Mouse (Mus musculus) CD8-positive naive resting alpha-beta T cell, adult 57 days (primary cell): ENCODE measurements around the gene Gm13287. TPM values are rescaled to one million over a fixed set of nuclear protein-coding genes. Genes with fewer than 3 reads are reported as not detected.

Experiments
- total RNA-seq: library from RNA; stranded (reverse); gene quantifications from one replicate; pipeline ENCODE4 v1.2.4, GENCODE M21; 2023

Gm13287 gene
- total RNA-seq, 1 experiment from 2014 or later = not detected

Other genes starting within 250 kb of the Gm13287 start
- not detected for gene Ifna15, start 245.0 kb upstream of the Gm13287 start, total RNA-seq
- not detected for gene Ifna14, start 231.5 kb upstream of the Gm13287 start, total RNA-seq
- gene Ifna9, start 210.9 kb upstream of the Gm13287 start, total RNA-seq = not detected
- not detected for gene Ifna12, start 199.9 kb upstream of the Gm13287 start, total RNA-seq
- not detected for gene C87499, start 168.8 kb upstream of the Gm13287 start, total RNA-seq
- not detected for gene Ifna13, start 158.8 kb upstream of the Gm13287 start, total RNA-seq
- gene Ifna16, start 126.3 kb upstream of the Gm13287 start, total RNA-seq = not detected
- gene Ifna2, start 119.3 kb upstream of the Gm13287 start, total RNA-seq = not detected
- not detected for gene Ifnab, start 111.9 kb upstream of the Gm13287 start, total RNA-seq
- 1.4 TPM for gene Gm26566, start 81.4 kb upstream of the Gm13287 start, total RNA-seq
- gene Klhl9, start 80.8 kb upstream of the Gm13287 start, total RNA-seq = 38.7 TPM
- gene Gm13271, start 48.4 kb upstream of the Gm13287 start, total RNA-seq = not detected
- not detected for gene Gm13283, start 43.1 kb upstream of the Gm13287 start, total RNA-seq
- gene Gm13290, start 29.4 kb upstream of the Gm13287 start, total RNA-seq = not detected
- not detected for gene Gm13289, start 26.3 kb upstream of the Gm13287 start, total RNA-seq
- not detected for gene Gm13272, start 23.4 kb upstream of the Gm13287 start, total RNA-seq
- gene Ifnz, start 21.1 kb upstream of the Gm13287 start, total RNA-seq = not detected
- gene Gm13276, start 17.5 kb upstream of the Gm13287 start, total RNA-seq = not detected
- not detected for gene Gm13277, start 14.6 kb upstream of the Gm13287 start, total RNA-seq
- not detected for gene Gm13278, start 11.7 kb upstream of the Gm13287 start, total RNA-seq
- gene Gm13275, start 8.8 kb upstream of the Gm13287 start, total RNA-seq = not detected
- gene Gm13279, start 5.9 kb upstream of the Gm13287 start, total RNA-seq = not detected
- gene Gm13285, start 3.6 kb upstream of the Gm13287 start, total RNA-seq = not detected
- not detected for gene Gm13288, start 2.3 kb downstream of the Gm13287 start, total RNA-seq
- not detected for gene Ifna7, start 13.0 kb downstream of the Gm13287 start, total RNA-seq
- not detected for gene Ifna11, start 16.7 kb downstream of the Gm13287 start, total RNA-seq
- gene Ifna6, start 24.2 kb downstream of the Gm13287 start, total RNA-seq = not detected
- not detected for gene Ifna5, start 32.3 kb downstream of the Gm13287 start, total RNA-seq
- gene Ifna4, start 38.6 kb downstream of the Gm13287 start, total RNA-seq = not detected
- not detected for gene Ifna1, start 46.8 kb downstream of the Gm13287 start, total RNA-seq
- gene Ifne, start 76.9 kb downstream of the Gm13287 start, total RNA-seq = not detected